Mouse (Mus musculus): Measurements from ENCODE around the gene Ceacam12.
"Not testable (repeated sequence)": the region's sequence is repeated elsewhere in the genome, so short reads cannot be mapped to it uniquely, and the experiment has no call there.

Gene Ceacam12

DNA sequence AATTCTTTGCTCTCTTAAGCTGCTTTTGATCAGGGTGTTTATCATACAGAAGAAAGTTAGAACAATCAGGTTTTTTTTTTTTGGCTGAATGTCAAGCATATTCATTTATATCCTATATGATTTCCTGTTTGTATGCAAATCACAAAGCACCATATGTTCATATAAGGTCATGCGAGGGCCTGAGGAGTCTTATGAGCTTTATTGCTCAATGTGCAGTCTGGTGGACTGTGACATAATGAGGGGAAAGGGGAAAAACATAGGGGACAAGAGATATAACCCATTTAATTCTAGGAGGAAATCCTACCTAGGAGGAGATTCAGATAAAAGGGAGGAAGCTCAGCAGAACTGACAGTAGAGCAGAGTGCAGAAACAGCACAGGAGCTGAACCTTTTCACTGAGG is at the start of gene Ceacam12:
Gene Ceacam12, plus strand, starts transcription at position 301 of the 400 bp plus-strand sequence.
- in situ Hi-C loops (cut with MboI, MseI), result no loop called here

DNA sequence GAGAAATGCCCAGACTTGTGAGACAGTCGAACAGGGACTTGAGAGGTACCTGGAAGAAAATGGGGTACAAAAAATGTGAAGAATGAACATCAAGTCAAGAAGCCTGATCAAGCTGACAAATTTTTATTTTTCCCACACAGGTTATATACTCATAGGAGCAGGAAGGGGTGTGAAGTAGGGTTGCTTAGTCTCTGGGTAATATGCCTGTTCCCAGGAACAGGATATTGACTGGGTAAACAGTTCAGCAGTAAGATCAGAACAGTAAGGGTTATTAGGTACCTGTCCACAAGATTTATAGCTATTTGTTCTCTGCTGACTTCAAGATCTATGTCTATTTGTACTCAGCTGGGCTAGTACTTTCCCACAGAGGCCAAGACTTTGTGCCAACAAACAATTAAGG is 8.1 kb downstream of the Ceacam12 start:
- in situ Hi-C loops (cut with MboI, MseI), result not testable (repeated sequence)

DNA sequence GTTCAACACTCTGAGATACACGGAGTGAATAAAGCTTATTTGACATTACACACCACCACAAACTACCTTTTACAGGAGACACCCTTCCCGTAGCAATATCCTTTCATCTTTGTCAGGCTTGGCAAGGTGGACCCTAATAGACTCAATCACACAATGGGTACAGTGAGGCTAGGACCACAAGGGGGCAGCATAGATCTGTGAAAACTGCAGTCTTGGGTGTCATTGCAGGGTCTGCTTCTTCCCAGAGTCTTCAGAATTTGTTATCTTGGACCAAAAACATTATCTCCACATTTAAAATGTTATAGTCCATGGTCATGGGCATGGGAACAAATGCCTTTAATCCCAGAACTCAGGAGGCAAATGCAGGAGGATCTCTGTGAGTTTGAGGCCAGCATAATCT is 35.1 kb downstream of the Ceacam12 start:
- in situ Hi-C loops (cut with MboI, MseI), result no loop called here

Measured in T-helper 2 cell (primary cell).